Mouse (Mus musculus): ENCODE results near the gene Pdha1. TPM values are rescaled to one million over a fixed set of nuclear protein-coding genes. Genes with fewer than 3 reads are reported as not detected.

Gene Pdha1
- total RNA-seq, 1 experiment from 2014 or later: 469 TPM

Other genes with a start within 250 kb of the Pdha1 start
- gene Map3k15, start 150.0 kb downstream of the Pdha1 start, total RNA-seq (2021): 0.67 and 1.2 TPM in 2 replicates

Measured in adrenal gland, postnatal 14 days (tissue).